Mouse (Mus musculus) kidney, embryonic 14.5 days (tissue): Measurements from ENCODE around the gene Prpf3. TPM values are rescaled to one million over a fixed set of nuclear protein-coding genes. Genes with fewer than 3 reads are reported as not detected.

Experiments
- ATAC-seq: fragments of 200-750 bp; cut with Nextera tagmentation; 2 replicates; pipeline ENCODE4 v1.8.0; 2017; ENCODE audit warnings: moderate number of reproducible peaks, mild to moderate bottlenecking, moderate TSS enrichment, moderate library complexity; ENCODE audit not compliant: low FRiP score, low TSS enrichment
- H3K27ac ChIP-seq: fragments of 300-500 bp; sonication (generic); 2 replicates; pipeline ENCODE4 v1.5.1; 2014; ENCODE audit warnings: low read depth, mild to moderate bottlenecking, low read length, moderate library complexity, mixed read lengths
- H3K27me3 ChIP-seq: fragments of 300-500 bp; sonication (generic); 2 replicates; pipeline ENCODE4 v1.6.1; 2014; ENCODE audit warnings: mild to moderate bottlenecking, low read length; ENCODE audit not compliant: control insufficient read depth, insufficient read depth
- H3K36me3 ChIP-seq: fragments of 300-500 bp; sonication (generic); 2 replicates; pipeline ENCODE4 v1.6.1; 2014; ENCODE audit warnings: low read length, mixed read lengths; ENCODE audit not compliant: control insufficient read depth, insufficient read depth
- H3K4me1 ChIP-seq: fragments of 300-500 bp; sonication (generic); 2 replicates; pipeline ENCODE4 v1.6.1; 2014; ENCODE audit warnings: low read length, mixed read lengths; ENCODE audit not compliant: control insufficient read depth, insufficient read depth
- H3K4me2 ChIP-seq: fragments of 300-500 bp; sonication (generic); replicated peaks from 2 replicates; pipeline ENCODE4 v1.6.1; 2014; ENCODE audit warnings: low read depth, mild to moderate bottlenecking, low read length
- H3K4me3 ChIP-seq: fragments of 300-500 bp; sonication (generic); 2 replicates; pipeline ENCODE4 v1.5.1; 2014; ENCODE audit warnings: mild to moderate bottlenecking, low read length
- H3K9ac ChIP-seq: fragments of 300-500 bp; sonication (generic); 2 replicates; pipeline ENCODE4 v1.6.1; 2014; ENCODE audit warnings: low read depth, mild to moderate bottlenecking, low read length, moderate library complexity
- H3K9me3 ChIP-seq: fragments of 300-500 bp; sonication (generic); 2 replicates; pipeline ENCODE4 v1.6.1; 2016; ENCODE audit warnings: low read length; ENCODE audit not compliant: control insufficient read depth
- WGBS: fragments of 180-500 bp; shearing (Covaris S2); extraction: QIAGEN DNeasy Blood & Tissue Kit; methylation state at CpG from one replicate; pipeline ENCODE4 v1.1.7; 2014; 5-methylcytosine and 5-hydroxymethylcytosine counted together
- polyA plus RNA-seq: library from polyadenylated mRNA; unstranded; fragments of >200 nt; fragmentation: Nextera tagmentation; extraction: Ambion mirVana; gene quantifications from 2 replicates; pipeline ENCODE4 v1.2.1, GENCODE M21; 2014

Gene Prpf3
- polyA plus RNA-seq, 1 experiment from 2014 or later: 60.8 TPM

- Histone ChIP-seq H3K9me3 (no peaks in the 10 kb centered on the region), H3K9ac (peak overlapping the region; percentile 89), H3K27me3 (no peaks in the 10 kb centered on the region), H3K4me3 (peak overlapping the region; percentile 83), H3K4me1 (peaks cover 7% of the 10 kb centered on the region; the same call in 1 of the 2 replicates), H3K27ac (peak overlapping the region; percentile 48; the same call in 1 of the 2 replicates), H3K4me2 (peak overlapping the region; percentile 62), H3K36me3 (peaks cover 21% of the 10 kb centered on the region)
- WGBS: 28% methylated on average over 7 of the region's 7 CpGs
- 0 out of 2 replicates have a peak, but pooled peaks have one; percentile 3 for ATAC-seq
Measured at GRCm38 (mm10) chr3:95856115-95856514, 430 bp upstream of the Prpf3 start.

GRCm38 (mm10) chr3:95851317-95851716, 4.4 kb downstream of the Prpf3 start:
- WGBS: 96% methylated on average over 8 of the region's 8 CpGs

GRCm38 (mm10) chr3:95850611-95851010, 5.1 kb downstream of the Prpf3 start:
- WGBS: 85% methylated on average over 4 of the region's 4 CpGs
- H3K27me3 ChIP-seq: no peaks in the 10 kb centered on the region
- H3K4me3 ChIP-seq: no peak overlapping the region
- H3K27ac ChIP-seq: no peak overlapping the region
- H3K9ac ChIP-seq: no peak overlapping the region
- peaks cover 75% of the 10 kb centered on the region for H3K36me3 ChIP-seq
- no peak overlapping the region for H3K4me2 ChIP-seq
- H3K4me1 ChIP-seq: peaks cover 7% of the 10 kb centered on the region; the same call in 1 of the 2 replicates
- no peaks in the 10 kb centered on the region for H3K9me3 ChIP-seq
- no peak for ATAC-seq

More at GRCm38 (mm10) chr3:95851317-95851716, 4.4 kb downstream of the Prpf3 start:
- no peaks in the 10 kb centered on the region for H3K9me3 ChIP-seq
- H3K4me2 ChIP-seq: no peak overlapping the region
- ATAC-seq: no peak
- H3K4me1 ChIP-seq: peaks cover 7% of the 10 kb centered on the region; the same call in 1 of the 2 replicates
- no peak overlapping the region for H3K9ac ChIP-seq
- no peaks in the 10 kb centered on the region for H3K27me3 ChIP-seq
- H3K4me3 ChIP-seq: no peak overlapping the region
- H3K27ac ChIP-seq: no peak overlapping the region
- peaks cover 68% of the 10 kb centered on the region for H3K36me3 ChIP-seq

- H3K4me2 ChIP-seq: no peak overlapping the region
- ATAC-seq: no peak
- H3K4me1 ChIP-seq: no peaks in the 10 kb centered on the region
- H3K27ac ChIP-seq: no peak overlapping the region
- no peaks in the 10 kb centered on the region for H3K9me3 ChIP-seq
- H3K27me3 ChIP-seq: no peaks in the 10 kb centered on the region
- no peak overlapping the region for H3K4me3 ChIP-seq
- WGBS: 89% methylated on average over 3 of the region's 3 CpGs
- H3K36me3 ChIP-seq: peaks cover 83% of the 10 kb centered on the region
- H3K9ac ChIP-seq: no peak overlapping the region
Measured at GRCm38 (mm10) chr3:95842503-95843214, 13.0 kb downstream of the Prpf3 start.

- peaks cover 80% of the 10 kb centered on the region for H3K36me3 ChIP-seq
- no peak overlapping the region for H3K4me3 ChIP-seq
- WGBS: 92% methylated on average over 2 of the region's 2 CpGs
- no peak for ATAC-seq
- H3K9ac ChIP-seq: no peak overlapping the region
- no peaks in the 10 kb centered on the region for H3K27me3 ChIP-seq
- H3K27ac ChIP-seq: no peak overlapping the region
- H3K4me2 ChIP-seq: no peak overlapping the region
- no peaks in the 10 kb centered on the region for H3K9me3 ChIP-seq
- no peaks in the 10 kb centered on the region for H3K4me1 ChIP-seq
Measured at GRCm38 (mm10) chr3:95839250-95839649, 16.4 kb downstream of the Prpf3 start.

- ATAC-seq: no peak
- Histone ChIP-seq H3K27ac (no peak overlapping the region), H3K4me3 (no peak overlapping the region), H3K36me3 (peaks cover 55% of the 10 kb centered on the region), H3K9ac (no peak overlapping the region), H3K27me3 (no peaks in the 10 kb centered on the region), H3K4me2 (no peak overlapping the region), H3K9me3 (no peaks in the 10 kb centered on the region), H3K4me1 (no peaks in the 10 kb centered on the region)
- 96% methylated on average over 4 of the region's 4 CpGs for WGBS
Measured at GRCm38 (mm10) chr3:95829053-95829452, 26.6 kb downstream of the Prpf3 start.

GRCm38 (mm10) chr3:95826275-95826674, 29.4 kb downstream of the Prpf3 start:
- Histone ChIP-seq H3K4me1 (no peaks in the 10 kb centered on the region), H3K36me3 (peaks cover 29% of the 10 kb centered on the region), H3K4me3 (no peak overlapping the region), H3K27me3 (no peaks in the 10 kb centered on the region), H3K4me2 (no peak overlapping the region), H3K9me3 (no peaks in the 10 kb centered on the region), H3K27ac (no peak overlapping the region), H3K9ac (no peak overlapping the region)
- no peak for ATAC-seq
- WGBS: 78% methylated on average over 2 of the region's 2 CpGs

- Histone ChIP-seq H3K36me3 (no peaks in the 10 kb centered on the region; the same call in 1 of the 2 replicates), H3K27ac (peak overlapping the region; percentile 99), H3K9ac (peak overlapping the region; percentile 82; the same call in 1 of the 2 replicates), H3K27me3 (no peaks in the 10 kb centered on the region), H3K4me2 (peak overlapping the region; percentile 46), H3K4me1 (peaks cover 11% of the 10 kb centered on the region; the same call in 1 of the 2 replicates), H3K4me3 (peak overlapping the region; percentile 65), H3K9me3 (no peaks in the 10 kb centered on the region)
- WGBS: 41% methylated on average over 10 of the region's 10 CpGs
- ATAC-seq: no peak; the same call in 1 of the 2 replicates
Measured at GRCm38 (mm10) chr3:95820046-95821010, 35.4 kb downstream of the Prpf3 start.
